8 mouse cellular contexts compared by ENCODE assay signal in the genomic region with DNA sequence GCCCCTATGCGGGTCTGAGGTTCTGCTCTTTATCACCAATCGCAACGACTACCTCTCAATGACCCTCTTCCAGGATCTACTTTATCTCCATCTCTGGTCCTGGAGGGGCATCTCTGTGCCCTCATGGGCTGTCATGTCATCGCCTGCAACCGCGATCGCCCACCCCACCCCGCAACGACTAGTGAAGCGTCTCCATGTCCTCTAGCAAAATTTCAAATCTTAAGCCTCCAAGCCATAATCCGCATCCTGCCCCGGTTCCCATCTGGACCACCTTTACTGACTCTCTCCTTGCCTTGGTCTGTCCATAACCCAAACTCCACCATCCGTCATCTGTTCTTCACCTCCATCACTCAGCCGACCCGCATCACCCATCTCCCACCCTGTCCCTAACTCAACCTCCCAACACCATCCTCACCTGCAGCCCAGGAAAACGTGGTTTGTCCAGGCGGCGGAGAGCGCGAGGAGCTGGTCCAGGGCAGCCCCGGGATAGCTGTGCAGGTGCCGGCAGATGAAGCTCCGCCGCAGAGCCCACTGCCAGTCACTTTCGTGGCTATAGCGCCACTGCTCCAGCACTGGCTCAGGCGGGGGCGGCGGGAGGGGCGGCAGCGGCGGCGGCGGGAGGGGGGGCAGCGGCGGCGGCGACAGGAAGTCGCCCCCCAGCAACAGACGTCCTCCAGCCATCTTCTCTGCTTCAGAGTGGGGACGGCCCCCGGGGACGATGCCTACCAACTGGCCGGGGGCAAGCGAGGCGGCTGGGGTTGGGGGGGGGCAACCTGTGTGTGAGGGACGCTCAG. TPM values are rescaled to one million over a fixed set of nuclear protein-coding genes. Genes with fewer than 3 reads are reported as not detected.
DNase-seq lines count a peak whose midpoint lies in the region; ATAC-seq and TF ChIP-seq lines count a peak whose summit lies in the region.

A gene (minus strand): TSS at position 579 of the 794 bp plus-strand sequence.

- H3K4me1 ChIP-seq in intestine, postnatal 0 days (replicated peaks; ENCODE audit: control insufficient read depth, insufficient read depth, low read length), result no peaks in the 10 kb centered on the region
- H3K4me1 ChIP-seq in liver, adult 2 months (ENCODE audit: control insufficient read depth, insufficient read depth, low read length), result no peaks in the 10 kb centered on the region
- no peaks in the 10 kb centered on the region for H3K4me1 ChIP-seq in neural tube, embryonic 12.5 days

- H3K27me3 ChIP-seq in intestine, postnatal 0 days (replicated peaks; ENCODE audit: control insufficient read depth, insufficient read depth, low read length), result no peaks in the 10 kb centered on the region
- H3K27me3 ChIP-seq in liver, adult 2 months (ENCODE audit: control insufficient read depth, insufficient read depth, low read length), result no peaks in the 10 kb centered on the region
- no peaks in the 10 kb centered on the region for H3K27me3 ChIP-seq in neural tube, embryonic 12.5 days (replicated peaks)

- ATAC-seq in intestine, postnatal 0 days, result peak; percentile 57
- ATAC-seq in neural tube, embryonic 12.5 days (ENCODE audit: low FRiP score, low read depth), result peak; percentile 81

- no peak for TF ChIP-seq CTCF in intestine, postnatal 0 days (IDR thresholded peaks at IDR 0.05; ENCODE audit: low read depth)
- no peak for TF ChIP-seq CTCF in liver, adult 2 months (IDR thresholded peaks at IDR 0.05; ENCODE audit: low read depth, low read length)

- no peak for TF ChIP-seq POLR2A in liver, adult 2 months (IDR thresholded peaks at IDR 0.05; ENCODE audit: extremely low read depth, insufficient read depth, low read length)

- DNase-seq in urinary bladder, adult 2 months (ENCODE audit: low spot score), result peak; percentile 27
- no peak for DNase-seq in urinary bladder, postnatal 14 days (ENCODE audit: low spot score)
- peak; percentile 44 for DNase-seq in cerebellum, adult 9-11 months
- DNase-seq in frontal cortex, postnatal 10 days (ENCODE audit: low spot score in 2 of 2), result peak; percentile 8 to 45
- DNase-seq in liver, adult 2 months (ENCODE audit: extremely low read depth, low read depth, low spot score), result no peak
- peak; percentile 49 for DNase-seq in thymus, postnatal 0 days (ENCODE audit: low spot score)

- H3K27ac ChIP-seq in intestine, postnatal 0 days (ENCODE audit: low read depth, low read length), result peak within 1 kb of the TSS; percentile 23; the same call in 1 of the 2 replicates
- H3K27ac ChIP-seq in liver, adult 2 months (replicated peaks; ENCODE audit: insufficient read depth, low read depth, low read length), result peak within 1 kb of the TSS; percentile 58
- peak within 1 kb of the TSS; percentile 32; the same call in 1 of the 2 replicates for H3K27ac ChIP-seq in neural tube, embryonic 12.5 days

- no peaks in the 10 kb centered on the region for H3K9me3 ChIP-seq in intestine, postnatal 0 days (ENCODE audit: control insufficient read depth)
- H3K9me3 ChIP-seq in neural tube, embryonic 12.5 days, result 0 out of 2 replicates have a peak, but pooled peaks cover 2% of the 10 kb centered on the region

- H3K36me3 ChIP-seq in intestine, postnatal 0 days (ENCODE audit: control insufficient read depth, insufficient read depth), result no peaks in the 10 kb centered on the region
- H3K36me3 ChIP-seq in liver, adult 2 months (ENCODE audit: control insufficient read depth, insufficient read depth, low read length), result no peaks in the 10 kb centered on the region
- no peaks in the 10 kb centered on the region for H3K36me3 ChIP-seq in neural tube, embryonic 12.5 days

- H3K79me2 ChIP-seq in liver, adult 2 months (ENCODE audit: control insufficient read depth, insufficient read depth, low read length), result no peaks in the 10 kb centered on the region; the same call in 1 of the 2 replicates

- H3K4me3 ChIP-seq in intestine, postnatal 0 days (ENCODE audit: low read depth, low read length), result peak within 1 kb of the TSS; percentile 47
- H3K4me3 ChIP-seq in liver, adult 2 months (ENCODE audit: insufficient read depth, low read depth, low read length), result peak within 1 kb of the TSS; percentile 92
- peak within 1 kb of the TSS; percentile 59 for H3K4me3 ChIP-seq in neural tube, embryonic 12.5 days

- WGBS in intestine, postnatal 0 days, result 25% methylated on average over 33 of the region's 47 CpGs
- 4% methylated on average over 31 of the region's 47 CpGs for WGBS in liver, adult 2 months
- 21% methylated on average over 46 of the region's 47 CpGs for WGBS in neural tube, embryonic 12.5 days

- H3K9ac ChIP-seq in intestine, postnatal 0 days (ENCODE audit: low read depth, low read length), result peak within 1 kb of the TSS; percentile 46
- peak within 1 kb of the TSS; percentile 79 for H3K9ac ChIP-seq in liver, adult 2 months (ENCODE audit: low read depth, low read length)
- H3K9ac ChIP-seq in neural tube, embryonic 12.5 days, result peak within 1 kb of the TSS; percentile 75

- H3K4me2 ChIP-seq in intestine, postnatal 0 days (replicated peaks; ENCODE audit: low read depth), result peak within 1 kb of the TSS; percentile 76
- peak within 1 kb of the TSS; percentile 61 for H3K4me2 ChIP-seq in neural tube, embryonic 12.5 days (replicated peaks)

RNA-seq across cellular contexts. Expression of the gene that starts here (rescaled TPM):
- 5.1 and 5.9 TPM in 2 replicates for polyA plus RNA-seq in urinary bladder, adult 2 months (2012; rRNA removed)
- polyA plus RNA-seq in intestine, postnatal 0 days (2015; fragmentation: Nextera tagmentation; extraction: Ambion mirVana), result 1.4 TPM in 2 replicates
- total RNA-seq in liver, adult 2 months (2014; rRNA removed), result 1.5 and 1.6 TPM in 2 replicates
- polyA plus RNA-seq in liver, adult 2 months (2012; rRNA removed), result 0.39 TPM in 2 replicates
- polyA plus RNA-seq in neural tube, embryonic 12.5 days (2016; fragmentation: Nextera tagmentation; extraction: Ambion mirVana), result 9.6 and 9.9 TPM in 2 replicates
- polyA plus RNA-seq in thymus, postnatal 0 days (2015; fragmentation: Nextera tagmentation; extraction: Ambion mirVana), result 2.5 TPM in 2 replicates

Comparison
In these comparisons a context has a peak if more than half of its experiments do, and no peak if none do; other contexts are left out.
1. DNase-seq: peak in urinary bladder, adult 2 months (single experiment), cerebellum, adult 9-11 months (single experiment), frontal cortex, postnatal 10 days (2 of 2) and thymus, postnatal 0 days (single experiment); none in urinary bladder, postnatal 14 days (single experiment) and liver, adult 2 months (single experiment).
2. Peak in every context shown above with its lines, with median percentiles within 50 percentile points of each other: H3K27ac ChIP-seq, H3K4me3 ChIP-seq and H3K9ac ChIP-seq.